In the genomic region with DNA sequence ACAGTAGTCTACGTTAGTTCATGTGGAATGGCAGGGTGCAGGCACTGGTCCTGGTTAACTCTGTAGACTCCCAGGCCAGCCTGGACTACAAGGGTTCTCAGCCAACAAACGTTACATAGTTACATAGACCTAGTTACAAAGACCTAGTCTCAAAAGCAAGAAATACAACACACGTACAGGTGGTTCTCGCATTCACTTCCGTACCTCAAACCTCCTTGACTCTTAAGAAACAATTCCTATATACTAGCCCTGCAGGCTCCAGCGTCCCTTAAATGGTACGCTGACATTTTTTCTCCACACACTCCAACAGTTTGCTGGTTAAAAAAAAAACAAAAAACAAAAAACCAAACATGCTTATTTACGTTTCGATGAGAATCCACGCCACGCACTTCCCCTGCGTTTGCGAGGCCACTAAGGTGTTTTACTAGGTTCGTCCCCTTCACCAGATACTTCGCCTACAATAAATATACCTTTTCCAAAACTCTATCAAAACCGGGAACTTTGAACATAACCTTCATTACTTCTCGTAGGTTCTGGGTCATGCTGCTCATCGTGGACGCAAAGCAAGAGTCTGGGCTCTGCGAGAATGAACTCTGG, we compare ENCODE assay signal across 1 mouse cellular context.
TF ChIP-seq lines count a peak whose summit lies in the region.

No protein-coding gene starts in this region.

TF ChIP-seq in myocyte, 11 proteins besides CTCF, POLR2A, EP300 and RAD21 (continued from another document):
- TF ChIP-seq TCF12 (IDR thresholded peaks at IDR 0.05; ENCODE audit: insufficient read depth, poor library complexity, severe bottlenecking), result no peak
- TF ChIP-seq E2F4 (IDR thresholded peaks at IDR 0.05; ENCODE audit: insufficient read depth), result no peak
